Mouse (Mus musculus) C2C12 (cell line): ENCODE data around the gene Aaas.

ENCODE experiments used
- CTCF ChIP-seq: IDR thresholded peaks from one replicate; pipeline ENCODE4 v1.5.1; 2011; ENCODE audit not compliant: control insufficient read depth, insufficient read depth, insufficient read length
- MAX ChIP-seq: IDR thresholded peaks from one replicate; pipeline ENCODE4 v1.6.1; 2011; ENCODE audit warnings: mild to moderate bottlenecking, control low read depth
- MYOD1 ChIP-seq: IDR thresholded peaks from one replicate; pipeline ENCODE4 v1.6.1; 2011; ENCODE audit warnings: low read depth; ENCODE audit not compliant: control insufficient read depth, insufficient read length

DNA sequence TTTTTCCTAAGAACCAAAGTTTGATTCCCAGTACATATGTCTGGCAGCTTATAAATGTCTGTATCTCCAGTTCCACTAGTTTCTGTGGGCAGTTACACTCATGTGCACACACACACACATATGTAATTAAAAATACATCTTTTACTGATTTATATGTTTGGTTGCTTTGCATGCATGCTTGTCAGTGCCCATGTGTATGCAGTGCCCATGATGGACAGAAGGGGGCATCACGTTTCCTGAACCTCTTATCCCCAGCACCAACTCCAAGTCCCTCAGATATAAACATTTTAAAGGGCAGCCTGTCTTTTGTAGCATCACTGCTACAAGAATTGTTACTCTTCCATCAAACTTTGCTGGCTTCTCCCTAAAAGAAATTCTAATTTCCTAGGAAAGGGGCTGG is 9.0 kb downstream of the Aaas start:
- TF ChIP-seq CTCF (peak; percentile 51), MAX (peak; percentile 66), MYOD1 (no peak)
